Mouse (Mus musculus) neutrophil, adult 5-6 weeks (primary cell): ENCODE results near the gene Mrps36. TPM values are rescaled to one million over a fixed set of nuclear protein-coding genes. Genes with fewer than 3 reads are reported as not detected.
"Not testable (repeated sequence)": the region's sequence is repeated elsewhere in the genome, so short reads cannot be mapped to it uniquely, and the experiment has no call there.

Source experiments
- ATAC-seq: fragments of 151-379, 151-347 bp; 2 replicates; pipeline ENCODE4 v1.8.0; 2017; ENCODE audit warnings: mild to moderate bottlenecking, moderate TSS enrichment; ENCODE audit not compliant: insufficient number of reproducible peaks, poor library complexity, low FRiP score, severe bottlenecking; ENCODE audit errors: extremely low read depth
- total RNA-seq: library from RNA; stranded (forward); fragments of 200-1000 nt; gene quantifications from 2 replicates; pipeline ENCODE4 v1.2.3, GENCODE M21; 2017

Gene Mrps36
- total RNA-seq: 26.7 and 33.4 TPM in 2 replicates

DNA sequence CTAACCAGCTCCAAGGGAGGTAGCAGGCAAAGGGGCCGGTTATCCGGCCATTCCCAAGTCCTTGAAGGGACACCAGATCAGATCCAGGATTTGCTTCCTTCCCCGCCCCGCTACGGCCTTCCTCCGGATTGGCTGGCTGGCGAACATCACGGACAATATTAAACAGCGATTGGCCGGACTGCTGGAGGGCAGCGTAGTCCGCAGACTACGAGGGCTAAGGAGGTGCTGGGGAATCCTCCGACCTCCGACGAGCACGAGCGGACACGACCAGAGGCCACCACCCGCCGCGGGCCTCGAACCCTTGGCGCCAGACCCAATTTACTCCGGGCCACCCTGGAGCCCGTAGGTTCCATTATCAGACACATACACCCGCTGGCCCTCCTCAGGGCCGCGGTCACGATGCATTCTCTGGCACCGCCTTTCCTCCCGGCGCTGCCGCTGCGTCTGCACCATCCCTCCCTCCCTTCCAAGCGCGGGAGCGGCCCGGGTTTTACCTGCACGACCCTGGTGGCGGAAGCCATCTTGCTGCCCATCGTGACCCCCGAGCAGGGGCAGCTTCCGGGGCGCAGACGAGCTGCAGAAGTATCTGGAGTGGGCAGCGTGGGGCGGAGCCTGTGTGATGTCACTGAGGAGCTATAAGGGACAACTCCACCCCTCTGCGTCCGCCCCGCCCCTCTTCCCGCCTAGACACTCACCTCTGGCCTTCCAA is at the start of gene Mrps36:
Gene Mrps36 (minus strand): TSS at position 624 of the 709 bp plus-strand sequence.
- ATAC-seq: peak; percentile 96

DNA sequence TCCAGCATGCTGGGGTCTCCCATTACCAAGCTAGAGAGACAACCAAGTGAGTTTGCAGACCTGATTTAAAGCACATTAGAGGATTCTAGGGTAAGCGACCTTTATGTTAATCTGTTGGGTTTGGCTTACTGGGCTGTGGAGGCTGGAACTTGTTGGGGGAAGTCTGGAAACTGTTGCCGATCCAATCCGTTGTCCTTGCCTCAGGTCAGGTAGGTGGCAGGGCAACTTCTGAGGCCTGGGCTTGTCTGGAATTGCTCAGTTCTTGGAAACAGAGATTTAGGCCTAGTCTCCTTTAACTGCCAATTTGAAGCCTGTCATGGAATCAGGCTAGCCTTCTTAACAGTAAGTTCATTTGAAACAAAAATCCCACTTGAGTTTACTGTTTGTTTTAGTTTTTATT is 44.6 kb upstream of the Mrps36 start:
- ATAC-seq: no peak

DNA sequence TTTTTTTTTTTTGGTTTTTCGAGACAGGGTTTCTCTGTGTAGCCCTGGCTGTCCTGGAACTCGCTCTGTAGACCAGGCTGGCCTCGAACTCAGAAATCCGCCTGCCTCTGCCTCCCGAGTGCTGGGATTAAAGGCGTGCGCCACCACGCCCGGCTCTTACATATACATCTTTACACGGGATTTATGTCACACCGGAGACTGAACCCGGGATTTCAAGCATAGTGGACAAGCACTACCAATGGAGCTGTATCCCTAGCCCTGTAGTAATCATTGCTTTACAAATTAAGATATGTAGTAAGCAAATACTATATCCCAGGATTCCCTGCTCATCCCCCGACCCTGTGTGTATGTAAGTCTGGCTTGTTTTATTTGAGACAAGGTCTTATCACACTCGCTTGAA is 43.6 kb upstream of the Mrps36 start:
- not testable (repeated sequence) for ATAC-seq

DNA sequence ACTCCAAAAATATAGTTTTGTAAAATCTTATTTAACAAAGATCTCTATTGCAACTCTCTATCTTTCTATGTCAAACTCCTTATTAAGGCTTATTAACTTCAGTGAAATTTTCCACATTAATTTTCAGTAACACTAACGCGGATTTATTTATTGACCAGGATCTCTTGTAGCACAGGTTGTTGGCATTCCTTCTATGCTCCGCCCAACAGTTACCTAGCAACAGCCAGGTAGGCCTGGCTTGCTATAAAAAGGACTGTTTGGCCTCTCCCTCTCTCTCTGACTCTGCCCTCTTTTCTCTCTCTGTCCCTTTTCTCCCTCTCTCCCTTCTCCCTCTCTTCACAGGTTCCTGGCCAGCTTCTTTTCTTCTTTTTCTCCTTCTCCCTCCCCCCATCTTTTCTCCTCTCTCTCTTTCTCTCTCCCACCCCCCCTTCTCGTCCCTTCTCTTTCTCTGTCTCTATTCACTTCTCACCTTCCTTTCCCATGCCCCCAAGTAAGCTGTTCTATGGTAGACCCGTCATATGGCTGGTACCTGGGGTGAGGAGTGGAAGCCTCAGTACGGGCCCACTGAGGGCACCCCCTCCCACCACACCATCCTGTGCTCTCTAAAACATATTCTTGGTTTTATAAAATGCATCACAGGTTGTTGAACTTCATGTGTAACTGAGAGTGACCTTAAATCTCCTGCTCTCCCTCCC is 43.0 kb upstream of the Mrps36 start:
- no peak for ATAC-seq

DNA sequence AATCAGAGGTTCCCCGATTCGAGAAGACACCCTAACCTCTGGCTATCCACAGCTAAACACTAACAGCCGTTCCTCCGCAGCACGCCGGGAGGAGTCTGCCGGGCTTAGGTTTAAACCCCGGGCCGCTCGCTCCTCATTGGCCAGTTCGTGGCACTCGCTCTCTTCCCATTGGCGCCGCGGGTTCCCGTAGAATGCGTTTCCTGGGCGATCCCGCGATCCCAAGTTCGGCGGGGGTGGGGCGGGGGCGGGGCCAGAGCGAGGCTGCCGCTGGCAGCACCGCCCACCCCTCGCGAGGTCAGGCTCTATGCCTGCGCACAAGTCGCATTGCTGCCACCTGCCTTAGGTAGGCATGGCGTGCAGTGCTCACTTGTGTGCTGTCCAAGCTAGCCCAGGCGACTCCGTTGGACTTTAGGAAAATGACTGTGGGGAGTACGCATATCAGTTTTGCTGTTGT is 42.0 kb upstream of the Mrps36 start, which contains the start of gene Ccnb1:
Gene Ccnb1 (minus strand): TSS at position 157 of the 454 bp plus-strand sequence.
- peak; percentile 93 for ATAC-seq

DNA sequence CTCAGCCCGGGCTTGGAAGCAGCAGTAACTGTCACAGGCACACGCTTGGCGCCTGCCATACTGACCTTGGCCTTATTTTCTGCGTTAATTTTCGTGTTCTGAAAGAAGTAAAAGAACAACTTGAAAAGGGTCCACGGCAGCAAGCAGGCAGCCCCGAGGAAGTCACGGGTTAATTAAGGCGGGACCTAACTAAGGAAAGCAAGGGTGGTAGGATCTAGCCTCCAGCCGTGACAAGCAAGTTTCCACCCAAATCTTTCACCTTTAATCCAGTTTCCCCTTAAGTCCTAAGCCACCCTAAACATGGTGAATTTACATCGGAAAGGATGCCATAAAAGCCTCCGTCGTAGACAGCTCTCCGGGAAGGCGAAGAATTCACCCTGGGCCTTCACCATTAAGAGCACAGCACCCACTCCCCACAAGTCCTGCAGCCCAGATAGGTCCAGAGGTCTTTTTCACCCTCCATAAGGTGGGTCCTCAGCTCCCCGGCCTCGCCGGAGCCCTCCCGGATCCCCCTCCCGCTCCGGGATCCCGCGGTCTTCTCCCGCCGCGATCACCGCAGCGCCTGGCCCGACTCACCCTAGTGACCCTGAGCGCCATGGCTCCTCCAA is 41.5 kb upstream of the Mrps36 start:
- ATAC-seq: no peak

DNA sequence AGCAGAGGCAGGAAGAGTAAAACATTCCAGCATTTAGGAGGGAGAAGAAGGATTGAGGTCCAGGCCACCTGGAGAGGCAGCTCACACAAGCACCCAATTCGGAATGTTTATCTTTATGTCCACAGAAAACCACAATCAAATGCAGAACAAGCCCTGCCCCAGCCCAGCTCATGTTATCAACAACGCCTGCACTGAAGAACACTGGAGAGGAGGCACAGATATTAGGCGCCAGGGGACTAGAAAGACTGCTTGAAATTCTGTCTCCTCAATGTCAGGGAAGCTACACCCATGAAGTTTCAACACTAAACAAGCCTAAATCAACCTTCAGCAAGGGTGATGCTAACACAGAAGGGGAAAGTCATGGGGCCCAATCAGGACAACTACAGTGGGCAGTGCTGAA is 33.0 kb upstream of the Mrps36 start:
- ATAC-seq: no peak

DNA sequence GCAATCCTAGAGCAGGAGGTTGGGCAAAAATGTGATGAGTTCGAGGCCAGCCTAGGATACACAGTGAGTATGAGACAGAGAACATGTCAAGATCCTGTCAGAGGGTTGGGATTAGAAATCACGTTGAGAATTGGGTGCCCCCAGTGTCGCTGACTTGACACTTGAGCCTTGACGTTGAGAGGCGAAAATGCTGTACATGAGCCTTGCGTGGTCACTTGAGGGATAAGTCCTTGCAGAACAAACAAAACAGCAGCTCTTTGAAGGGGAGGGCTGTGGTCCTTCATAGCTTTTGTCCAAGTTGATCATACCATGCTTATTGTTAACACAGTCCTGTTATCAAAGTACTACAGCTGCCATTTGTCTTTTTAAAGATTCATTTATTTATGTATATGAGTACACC is 32.3 kb upstream of the Mrps36 start:
- ATAC-seq: no peak

DNA sequence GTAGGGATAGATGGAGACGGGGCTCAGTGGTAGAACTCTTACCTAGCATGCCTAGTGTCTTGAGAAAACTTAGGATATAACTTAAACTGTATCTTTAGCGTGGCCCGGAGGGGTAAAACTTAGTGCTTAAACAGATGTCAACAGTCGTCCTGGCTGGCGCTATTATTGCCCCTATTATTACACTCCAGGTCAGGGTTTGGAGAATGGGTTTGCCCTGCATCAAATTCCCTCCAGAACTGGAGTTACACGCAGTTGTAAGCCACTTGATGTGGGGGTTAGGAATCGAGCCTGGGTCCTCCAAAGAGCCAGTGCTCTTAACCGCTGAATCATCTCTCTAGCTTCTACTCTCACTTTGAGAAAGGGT is 31.6 kb upstream of the Mrps36 start:
- no peak for ATAC-seq

DNA sequence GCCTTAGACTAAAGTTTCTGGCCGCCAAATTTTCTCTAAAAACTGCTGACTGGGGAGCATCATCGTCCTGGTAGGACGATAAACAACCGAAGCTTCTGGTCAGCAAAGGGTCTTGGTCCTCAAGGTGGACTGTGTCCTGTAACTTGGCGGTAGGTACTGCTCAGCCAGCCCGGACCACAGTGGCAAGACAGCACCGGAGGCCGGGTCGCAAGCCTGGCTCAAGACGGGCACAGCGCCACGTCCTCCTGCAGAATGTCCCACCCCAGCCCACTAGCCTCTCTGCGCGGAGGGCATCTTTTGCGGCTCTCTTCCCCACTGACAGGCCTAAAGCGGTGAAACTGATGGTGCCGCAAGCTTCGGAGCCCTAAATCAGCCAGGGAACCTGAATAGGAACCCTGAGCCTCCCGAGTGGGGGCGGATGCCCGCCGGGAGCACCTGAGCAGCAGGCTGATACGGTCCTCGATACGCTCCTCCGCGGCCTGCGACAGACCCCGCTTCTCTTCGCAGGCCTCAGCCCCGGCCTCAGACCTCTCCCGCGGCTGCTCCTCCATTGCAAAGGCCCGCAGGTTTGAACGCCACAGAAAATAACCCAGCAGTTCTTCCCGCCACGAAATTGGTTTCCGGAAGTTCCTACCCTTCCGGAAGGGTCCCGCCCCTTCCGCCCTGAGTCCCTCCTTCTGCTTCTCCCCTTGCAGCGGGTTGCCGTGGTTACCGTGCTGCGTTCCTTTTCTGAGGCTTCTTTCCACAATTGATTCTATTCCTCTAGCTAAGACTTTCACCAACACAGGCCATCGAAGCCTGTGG is 31.0 kb upstream of the Mrps36 start, which contains the start of gene Cenph:
Gene Cenph (minus strand): TSS at position 648 of the 804 bp plus-strand sequence.
- peak; percentile 100 for ATAC-seq

DNA sequence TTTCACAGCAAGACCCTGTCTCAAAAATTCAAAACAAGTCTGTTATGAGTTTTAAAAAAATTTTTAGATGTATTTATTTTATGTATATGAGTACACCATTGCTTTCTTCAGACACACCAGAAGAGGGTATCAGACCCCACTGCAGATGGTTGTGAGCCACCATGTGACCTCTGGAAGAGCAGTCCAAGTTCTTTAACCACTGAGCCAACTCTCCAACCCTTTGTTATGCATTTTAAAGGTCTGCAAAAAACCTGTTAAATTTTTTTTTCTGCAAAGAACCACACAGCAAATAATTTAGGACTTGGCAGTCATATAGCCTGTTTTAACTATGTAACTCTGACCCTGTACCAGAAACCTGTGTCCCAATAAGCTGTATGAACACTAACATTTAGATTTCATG is 30.2 kb upstream of the Mrps36 start:
- no peak for ATAC-seq

DNA sequence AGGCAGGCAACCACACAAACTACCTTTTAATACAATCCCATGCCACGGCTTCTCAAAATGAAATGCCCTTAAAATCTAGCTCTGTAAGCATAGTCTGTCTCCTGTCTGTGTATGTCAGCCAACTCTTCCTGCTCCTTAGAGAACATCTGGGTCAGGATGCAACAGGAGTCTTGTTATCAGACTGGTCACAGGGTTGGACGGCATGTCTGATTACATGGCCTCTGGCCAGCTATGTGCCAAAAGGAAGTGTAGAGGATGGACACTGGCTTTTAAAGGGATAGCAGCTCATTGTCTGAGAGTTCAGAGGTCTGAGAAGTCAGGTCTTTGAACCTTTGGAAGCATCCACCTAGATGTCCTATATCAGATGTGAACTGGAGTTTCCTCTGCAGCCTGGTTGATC is 10.9 kb upstream of the Mrps36 start:
- ATAC-seq: no peak

DNA sequence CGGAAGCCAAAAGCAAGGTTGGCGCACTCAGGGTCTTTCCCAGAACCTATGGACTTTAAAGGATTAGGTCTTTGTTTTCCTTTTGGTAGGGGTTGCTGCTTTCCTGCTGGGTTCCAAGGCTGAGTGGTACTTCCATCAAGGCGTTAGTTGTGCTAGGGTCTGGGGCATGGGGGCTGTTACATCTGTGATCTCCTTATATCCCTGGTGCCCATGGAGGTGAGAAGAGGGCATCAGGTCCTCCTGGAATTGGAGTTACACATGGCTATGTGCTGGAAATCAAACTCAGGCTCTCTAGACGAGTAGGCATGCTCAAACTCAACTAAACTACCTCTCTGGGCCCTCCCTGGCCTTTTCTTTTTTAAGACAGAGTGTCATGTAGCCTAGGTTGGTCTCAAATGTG is 9.7 kb upstream of the Mrps36 start:
- no peak for ATAC-seq

DNA sequence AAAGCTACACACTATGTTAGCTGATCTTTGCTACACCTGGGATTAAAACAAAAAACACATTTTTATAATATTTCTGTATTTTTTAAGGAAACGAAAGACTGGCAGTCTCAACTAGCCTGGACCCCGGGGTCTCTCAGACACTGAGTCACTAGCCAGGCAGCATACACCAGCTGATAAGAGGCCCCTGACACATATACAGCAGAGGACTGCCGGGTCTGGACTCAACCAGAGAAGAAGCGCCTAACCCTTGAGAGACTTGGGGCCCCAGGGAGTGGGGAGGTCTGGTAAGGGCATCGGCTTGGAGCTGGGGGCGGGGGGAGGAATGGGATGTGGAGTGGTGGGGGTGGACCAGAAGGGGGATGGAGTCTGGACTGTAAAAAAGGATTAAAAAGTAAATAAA is 8.6 kb upstream of the Mrps36 start:
- no peak for ATAC-seq

DNA sequence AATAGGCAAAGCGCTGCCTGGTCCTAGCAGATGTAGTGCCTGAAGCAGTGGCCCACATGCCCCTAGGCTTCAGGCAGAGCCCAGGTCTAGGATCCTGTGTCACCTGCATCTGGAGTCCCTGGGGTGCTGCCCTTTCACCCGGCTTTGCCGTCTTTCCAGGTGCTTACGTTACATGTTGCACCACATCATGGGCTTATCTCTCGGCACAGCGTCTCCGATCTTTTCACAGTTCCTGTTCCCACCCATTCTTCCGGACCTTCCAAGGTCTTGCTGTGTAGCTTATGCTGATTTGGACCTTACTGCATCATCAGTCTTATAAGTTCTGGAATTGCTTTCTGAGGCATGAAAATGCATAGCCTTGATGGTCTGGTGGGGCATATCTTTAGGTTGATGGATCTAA is 8.1 kb upstream of the Mrps36 start:
- no peak for ATAC-seq

DNA sequence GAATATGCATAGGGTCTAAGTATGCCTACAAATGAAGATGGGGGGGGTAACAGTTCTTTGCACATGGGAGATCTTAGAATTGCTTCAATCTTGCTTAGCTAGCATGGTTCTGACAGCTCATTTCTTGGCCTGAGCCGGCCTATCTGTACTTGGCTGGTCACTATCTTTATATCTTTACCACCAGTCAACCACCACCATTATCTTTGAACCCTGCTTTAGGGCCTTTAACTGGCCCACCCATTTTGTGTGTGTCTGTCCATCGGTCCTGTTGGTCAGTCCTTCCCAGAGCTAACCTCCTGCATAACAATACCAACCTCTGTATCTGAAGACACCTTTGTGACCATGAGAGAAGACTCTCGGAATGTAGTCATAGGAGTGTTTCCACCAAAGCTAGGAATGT is 6.9 kb upstream of the Mrps36 start:
- ATAC-seq: no peak

DNA sequence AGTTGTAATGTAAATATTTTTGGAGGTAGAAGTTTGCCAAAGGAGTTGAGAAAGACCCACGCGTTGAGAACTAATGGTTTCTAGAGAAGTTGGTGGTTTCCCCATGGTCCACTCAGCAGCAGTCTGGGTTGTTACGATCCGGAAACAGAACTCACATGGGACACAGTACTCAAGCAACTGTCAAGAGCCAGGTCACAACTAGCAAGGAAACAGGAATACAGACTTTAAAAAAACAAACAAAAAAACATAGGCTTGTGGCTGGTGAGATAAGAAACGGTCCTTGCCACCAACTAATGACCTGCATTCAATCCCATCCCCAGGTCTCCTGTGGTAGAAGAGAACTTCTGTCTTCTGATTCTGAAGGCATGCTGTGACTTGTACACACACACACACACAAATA is 6.3 kb upstream of the Mrps36 start:
- ATAC-seq: no peak

DNA sequence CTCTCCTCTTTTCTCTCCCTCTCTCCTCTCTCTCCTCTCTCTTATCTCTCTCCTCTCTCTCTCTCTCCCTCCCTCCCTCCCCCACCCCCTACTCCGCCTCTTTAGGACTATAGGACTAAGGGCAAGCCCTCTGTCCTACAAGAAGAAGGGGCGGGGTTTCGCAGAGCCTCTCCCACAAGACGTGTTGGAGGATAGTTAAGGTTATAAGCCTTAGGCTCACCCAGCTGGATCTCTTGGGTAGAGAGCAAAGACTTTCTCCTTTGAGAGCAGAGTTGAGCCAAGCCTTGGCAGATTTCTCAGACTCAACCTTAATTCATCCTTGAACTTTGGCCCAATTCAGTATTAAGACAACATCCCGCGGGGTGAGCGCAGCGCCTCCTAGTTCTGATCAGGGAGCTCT is 4.2 kb upstream of the Mrps36 start:
- ATAC-seq: no peak

DNA sequence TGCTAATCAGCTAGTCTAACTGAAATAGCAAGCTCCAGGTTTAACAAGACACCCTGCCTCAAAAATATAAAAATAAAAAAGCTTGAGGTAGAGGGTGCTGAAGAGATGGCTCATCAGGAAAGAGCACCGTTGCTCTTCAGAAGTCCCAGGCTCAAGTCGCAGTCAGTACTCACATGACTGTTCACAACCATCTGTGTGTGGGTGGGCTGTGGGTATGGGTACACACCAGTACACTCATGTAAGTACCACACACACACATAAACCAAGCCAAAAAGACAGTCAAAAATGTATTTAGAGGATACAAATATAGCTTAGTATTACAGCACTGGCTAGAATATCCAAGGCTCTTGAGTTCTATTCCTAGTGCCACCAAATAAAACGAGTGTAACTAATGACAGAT is 1.6 kb upstream of the Mrps36 start:
- ATAC-seq: no peak
